Mouse (Mus musculus): ENCODE data around the gene Micall1. TPM values are rescaled to one million over a fixed set of nuclear protein-coding genes. Genes with fewer than 3 reads are reported as not detected.

Gene Micall1
- total RNA-seq (2021), result 10 to 100 TPM; 11.2 to 14.5 TPM
- long read RNA-seq, experiment 1, partial matches to known transcripts, result 0 of 14 reads
- long read RNA-seq, experiment 1, other reads (novel, unspliced or antisense), result 7 of 14 reads
- long read RNA-seq, experiment 2, full-length matches to known transcripts, result 7 of 14 reads
- long read RNA-seq, experiment 2, partial matches to known transcripts, result 2 of 14 reads
- long read RNA-seq, experiment 2, other reads (novel, unspliced or antisense), result 5 of 14 reads

DNA sequence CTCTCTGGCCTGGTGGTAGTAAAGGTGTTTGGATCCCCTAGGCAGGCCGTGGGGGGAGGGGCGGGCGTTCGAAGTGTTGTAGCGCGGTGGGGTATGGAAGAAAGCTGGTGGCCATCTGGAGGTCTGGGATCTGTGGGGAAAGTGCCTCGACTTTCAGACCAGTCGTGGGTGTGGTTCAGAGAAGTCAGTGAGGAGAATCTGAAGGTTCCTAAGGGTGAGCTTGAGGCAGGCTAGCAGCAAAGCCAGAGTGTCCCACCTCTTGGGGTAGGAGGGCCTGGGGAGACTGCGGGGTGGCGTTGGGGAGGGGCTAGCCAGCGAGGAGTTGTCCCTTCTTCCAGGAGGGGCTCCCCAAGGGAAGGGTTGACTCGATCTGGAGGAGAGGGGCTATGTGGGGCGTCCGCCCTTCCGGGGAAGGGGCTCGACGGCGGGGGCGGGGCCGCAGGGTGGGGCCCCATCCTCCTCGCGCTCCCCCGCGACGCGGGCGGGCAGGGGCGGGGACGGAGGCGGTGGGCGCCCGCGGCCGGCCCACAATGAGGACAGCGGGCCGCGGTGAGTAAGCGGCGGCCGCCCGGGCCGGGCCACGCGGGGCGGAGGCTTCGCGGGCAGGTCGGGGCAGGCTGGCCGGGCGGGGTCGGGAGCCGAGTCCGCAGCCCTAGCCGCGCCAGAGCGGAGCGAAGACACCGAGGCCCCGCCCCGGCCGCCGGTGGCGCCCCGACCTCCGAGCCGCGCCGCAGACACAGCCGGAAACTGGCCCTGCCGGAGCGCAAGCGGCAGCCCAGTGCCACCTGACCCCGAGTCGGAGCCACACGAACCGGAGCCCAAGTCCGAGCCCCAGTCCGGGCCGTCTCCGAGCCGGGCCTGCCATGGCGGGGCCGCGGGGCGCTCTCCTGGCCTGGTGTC lies at the start of gene Micall1:
TSS of gene Micall1 (plus strand) at position 478 of the 900 bp plus-strand sequence.
- intact Hi-C loops (cut with DNase I), result no loop called here
- Histone ChIP-seq H3K27ac (peak within 1 kb of the TSS; percentile 95), H3K4me3 (peak within 1 kb of the TSS; percentile 99)
- TF ChIP-seq CTCF (IDR thresholded peaks at IDR 0.05), result no peak
- peak; percentile 90 for DNase-seq

DNA sequence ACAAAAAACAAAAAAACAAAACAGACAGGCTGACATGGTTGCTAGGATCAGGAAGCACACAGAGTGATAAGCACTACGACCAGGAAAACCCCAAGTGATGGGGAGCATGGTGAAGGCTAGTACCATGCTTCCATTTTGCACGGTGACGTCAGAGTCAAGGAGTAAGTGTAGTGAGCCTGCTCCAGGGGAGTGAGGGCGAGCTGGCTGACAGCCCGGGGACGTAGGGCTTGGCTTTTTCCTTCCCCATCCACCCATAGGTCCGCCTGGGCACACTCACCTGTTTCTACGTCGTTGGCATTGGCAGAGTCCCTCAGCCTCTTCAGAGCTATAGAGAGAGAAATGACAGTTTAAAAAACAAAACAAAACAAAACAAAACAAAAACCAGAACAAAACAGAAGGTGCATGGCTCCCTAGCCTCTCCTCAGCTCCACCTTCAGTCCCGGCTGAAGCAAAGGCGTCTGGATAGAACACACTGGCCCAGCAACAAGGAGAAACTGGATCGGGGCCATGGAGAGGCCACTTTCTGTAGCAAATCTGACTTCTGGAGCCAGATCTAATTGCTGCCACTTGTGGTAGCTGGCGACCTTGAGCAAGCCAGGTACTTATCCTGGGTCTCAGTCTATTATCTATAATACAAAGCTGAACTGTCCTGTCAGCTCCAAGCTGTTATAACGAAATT lies 47.7 kb upstream of the Micall1 start:
- TF ChIP-seq CTCF (IDR thresholded peaks at IDR 0.05), result no peak
- Histone ChIP-seq H3K4me3 (no peak overlapping the region), H3K27ac (no peak overlapping the region)
- intact Hi-C loops (cut with DNase I), result no loop called here
- no peak for DNase-seq

DNA sequence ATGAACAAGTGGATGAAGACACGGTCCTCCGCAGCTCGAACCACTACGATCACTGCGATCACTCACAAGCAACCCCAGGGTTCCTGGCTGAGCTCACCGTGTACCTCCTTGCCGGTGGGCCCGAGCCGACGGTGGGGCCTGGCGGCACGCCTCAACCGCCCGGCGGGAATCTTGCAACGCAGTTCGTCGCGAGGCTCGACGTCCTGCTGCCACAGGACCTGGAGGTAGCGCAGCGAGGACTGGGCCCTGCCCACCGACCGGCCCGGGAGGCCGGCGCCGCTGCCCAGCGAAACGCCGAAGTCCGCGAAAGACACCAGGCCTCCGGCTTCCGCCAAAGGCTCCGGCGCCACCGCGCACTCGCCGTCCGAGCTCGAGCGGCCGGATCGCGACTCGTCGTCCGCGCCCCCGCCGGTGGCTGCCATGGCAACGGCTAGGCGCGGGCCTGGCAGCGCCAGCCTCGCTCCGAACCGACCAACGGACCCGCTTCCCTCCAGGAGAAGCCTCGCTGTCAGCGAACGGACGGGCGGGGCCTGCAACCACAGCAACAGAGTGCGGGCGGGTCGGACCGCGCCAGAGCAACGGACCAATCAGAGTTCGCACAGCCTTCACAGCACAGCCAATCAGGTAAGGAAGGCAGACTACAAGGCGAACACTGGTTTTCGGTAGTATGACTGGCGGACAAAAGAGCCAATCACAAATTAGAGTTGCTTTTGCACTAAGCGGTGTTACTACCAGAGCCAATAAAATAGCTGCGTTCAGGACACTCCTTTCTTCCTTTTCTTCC lies 46.1 kb upstream of the Micall1 start, which contains the start of gene Ankrd54:
TSS of gene Ankrd54 (minus strand) at position 518 of the 784 bp plus-strand sequence.
- intact Hi-C loops (cut with DNase I), result loop anchor here (1.0 kb wide), 1 partner anchor 13 kb away; the partner anchor contains the start of gene Eif3l
- peak; percentile 98 for DNase-seq
- no peak for TF ChIP-seq CTCF (IDR thresholded peaks at IDR 0.05)
- peak within 1 kb of the TSS; percentile 86 for H3K27ac ChIP-seq
- H3K4me3 ChIP-seq, result peak within 1 kb of the TSS; percentile 98

DNA sequence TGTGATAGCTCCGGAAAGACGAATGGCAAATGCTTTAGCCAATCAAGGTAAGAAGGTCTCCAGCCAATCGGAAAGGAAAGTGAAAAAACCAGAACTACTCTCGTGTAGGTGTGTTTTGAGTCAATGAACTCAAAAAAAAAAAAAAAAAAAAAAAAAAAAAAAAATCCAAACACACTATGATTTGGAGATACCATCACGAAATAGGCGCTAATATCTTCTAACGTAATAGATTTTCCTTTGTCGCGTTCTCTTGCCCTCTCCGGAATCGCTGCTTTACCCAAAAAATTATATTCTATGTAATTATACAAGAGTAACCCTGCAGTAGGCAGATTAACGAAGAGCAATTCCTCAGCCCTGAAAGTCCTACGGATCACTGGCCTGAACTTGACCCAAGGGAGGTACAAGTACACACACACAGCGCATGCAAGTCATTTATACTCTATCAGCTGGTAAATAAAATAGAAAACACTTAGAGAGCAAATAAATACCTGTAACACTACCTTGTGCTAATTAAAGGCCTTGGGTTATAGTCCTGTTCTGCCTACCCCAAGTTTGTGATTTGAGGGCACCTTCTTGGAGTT lies 45.4 kb upstream of the Micall1 start:
- intact Hi-C loops (cut with DNase I), result no loop called here
- Histone ChIP-seq H3K4me3 (peak overlapping the region; percentile 98), H3K27ac (peak overlapping the region; percentile 77)
- DNase-seq, result no peak
- no peak for TF ChIP-seq CTCF (IDR thresholded peaks at IDR 0.05)

- Histone ChIP-seq H3K27ac (peak overlapping the region; percentile 62), H3K4me3 (no peak overlapping the region)
- DNase-seq, result peak; percentile 48
- TF ChIP-seq CTCF (IDR thresholded peaks at IDR 0.05), result no peak
- intact Hi-C loops (cut with DNase I), result no loop called here
Measured at GRCm38 (mm10) chr15:79065086-79065770, 43.5 kb upstream of the Micall1 start.

- Histone ChIP-seq H3K27ac (no peak overlapping the region), H3K4me3 (no peak overlapping the region)
- intact Hi-C loops (cut with DNase I), result no loop called here
- TF ChIP-seq CTCF (IDR thresholded peaks at IDR 0.05), result no peak
- DNase-seq, result no peak
Measured at GRCm38 (mm10) chr15:79066276-79066675, 42.4 kb upstream of the Micall1 start.

DNA sequence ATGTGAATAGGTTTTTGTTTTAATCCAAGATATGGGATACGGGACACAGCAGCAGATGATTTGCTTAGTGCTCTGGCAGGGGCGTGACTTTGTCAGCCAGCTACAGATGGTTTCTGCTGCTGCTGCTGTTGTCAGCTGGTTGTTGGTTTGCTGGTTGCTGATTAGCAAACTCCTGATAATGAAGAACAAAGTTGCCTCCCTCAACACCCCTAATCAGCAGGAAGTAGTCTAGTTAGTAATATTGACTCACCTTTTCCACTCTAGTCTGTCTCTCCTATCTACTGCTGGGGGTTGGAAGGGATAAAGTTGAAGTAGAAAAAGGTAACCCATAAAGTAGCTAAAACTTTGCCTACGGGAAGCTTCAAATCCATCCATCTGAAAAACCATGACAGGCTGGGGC lies 41.1 kb upstream of the Micall1 start:
- peak overlapping the region; percentile 12; the same call in 1 of the 2 replicates for H3K27ac ChIP-seq
- DNase-seq, result no peak
- no peak for TF ChIP-seq CTCF (IDR thresholded peaks at IDR 0.05)
- H3K4me3 ChIP-seq, result no peak overlapping the region
- intact Hi-C loops (cut with DNase I), result no loop called here

DNA sequence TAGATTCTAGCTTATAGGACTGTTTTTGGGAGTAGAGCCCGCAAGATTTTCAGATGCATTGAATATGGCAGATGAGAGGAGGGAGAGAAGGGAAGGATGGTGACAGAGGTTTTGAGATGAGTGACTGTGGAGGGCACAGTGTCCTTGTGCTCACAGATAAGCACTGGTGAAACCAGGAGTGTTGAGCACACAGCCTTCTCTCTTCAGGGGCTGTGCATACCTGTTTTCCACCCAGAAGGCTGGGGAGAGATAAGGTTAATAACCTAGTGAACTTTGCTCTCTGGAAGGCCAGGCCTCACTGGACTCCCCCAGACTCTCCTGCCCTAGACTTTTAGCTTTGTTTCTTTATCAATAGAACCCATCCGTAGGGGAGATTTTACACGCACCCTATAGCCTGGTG lies 40.3 kb upstream of the Micall1 start:
- no peak for DNase-seq
- no peak overlapping the region for H3K4me3 ChIP-seq
- H3K27ac ChIP-seq, result no peak overlapping the region
- TF ChIP-seq CTCF (IDR thresholded peaks at IDR 0.05), result no peak
- intact Hi-C loops (cut with DNase I), result no loop called here

- DNase-seq, result no peak
- Histone ChIP-seq H3K27ac (no peak overlapping the region), H3K4me3 (no peak overlapping the region)
- intact Hi-C loops (cut with DNase I), result loop anchor here (2.0 to 5.0 kb wide), 2 partner anchors 33 to 159 kb away; partner anchors contain the start of gene Pdxp
- TF ChIP-seq CTCF (IDR thresholded peaks at IDR 0.05), result peak; percentile 83
Measured at GRCm38 (mm10) chr15:79071117-79072039, 37.3 kb upstream of the Micall1 start.

GRCm38 (mm10) chr15:79073752-79074151 lies 34.9 kb upstream of the Micall1 start:
- no peak overlapping the region for H3K4me3 ChIP-seq
- H3K27ac ChIP-seq, result no peak overlapping the region
- intact Hi-C loops (cut with DNase I), result loop anchor here (5.0 kb wide), 1 partner anchor 161 kb away; the partner anchor contains the start of gene Pdxp
- no peak for TF ChIP-seq CTCF (IDR thresholded peaks at IDR 0.05)
- no peak for DNase-seq

Measured in gastrocnemius, adult 2 months (tissue).